Mouse (Mus musculus) urinary bladder, postnatal 36 days (tissue): Measurements from ENCODE around the gene Dip2b.

Source experiments
- DNase-seq, 2 experiments: peaks; one replicate each; pipeline ENCODE4 v3.0.0; 2022; ENCODE audit warnings: low spot score in 2 of 2, mixed read lengths in 1 of 2

Gene Dip2b

DNA sequence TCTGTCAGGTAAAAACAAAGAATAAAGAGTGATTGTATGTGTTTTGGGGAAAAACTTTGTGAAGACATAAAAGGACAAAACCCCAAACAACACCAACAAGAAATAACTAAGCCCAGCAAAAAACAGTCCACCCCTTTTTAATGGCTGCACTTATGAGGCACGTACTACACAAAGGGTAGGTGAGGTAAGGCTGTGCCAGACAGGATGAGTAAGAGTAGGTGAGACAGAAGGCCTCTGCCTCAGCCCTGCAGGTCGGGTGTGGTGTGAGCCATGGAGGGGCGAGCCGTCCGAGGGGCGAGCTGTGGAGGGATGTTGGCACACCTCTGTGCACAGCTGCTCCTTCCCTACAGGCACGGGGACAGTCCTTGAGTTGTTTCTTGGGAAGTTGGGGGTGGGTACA lies 12.5 kb downstream of the Dip2b start:
- DNase-seq = no peak

DNA sequence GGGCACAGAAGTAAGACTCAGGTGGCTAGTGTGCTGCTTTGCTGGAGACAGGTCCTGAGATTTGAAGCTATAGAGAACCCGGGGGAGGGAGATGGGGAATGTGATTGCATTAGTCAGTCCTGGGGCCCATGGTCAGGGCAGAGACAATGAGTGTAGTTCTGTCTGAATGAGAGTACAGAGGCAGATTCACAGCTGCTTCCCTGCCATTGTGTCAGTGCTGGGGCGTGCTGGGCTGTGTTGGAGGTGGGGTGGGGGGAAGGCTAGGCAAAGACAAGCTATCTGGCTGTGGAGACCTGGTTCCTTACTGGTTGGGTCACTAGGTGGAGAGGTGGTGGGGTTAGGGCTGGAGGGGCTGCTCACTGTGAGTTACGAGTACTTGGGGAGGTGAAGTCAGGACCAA lies 14.3 kb downstream of the Dip2b start:
- DNase-seq = no peak

GRCm38 (mm10) chr15:100056397-100056908 lies 18.0 kb downstream of the Dip2b start:
- peak in 1 of 2 experiments; percentile 21 for DNase-seq

DNA sequence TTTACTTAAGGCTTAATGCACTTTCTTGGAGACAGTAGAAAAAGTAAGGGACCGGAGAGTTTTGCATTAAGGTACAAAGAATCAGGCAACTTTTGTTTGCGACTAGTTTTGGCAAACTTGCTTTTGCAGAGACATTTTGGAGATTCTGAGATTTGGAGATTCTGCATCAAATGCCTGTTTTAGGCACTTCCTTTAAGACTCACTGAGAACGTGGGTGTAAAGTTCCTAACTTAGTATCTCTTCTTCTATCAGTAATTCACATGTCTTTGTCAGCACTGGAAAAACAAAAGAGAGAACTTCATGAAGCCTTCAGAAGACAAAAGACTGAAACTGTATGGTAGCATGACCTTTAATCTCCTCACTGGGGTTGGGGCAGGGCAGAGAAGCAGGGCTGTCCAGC lies 19.2 kb downstream of the Dip2b start:
- DNase-seq = no peak

DNA sequence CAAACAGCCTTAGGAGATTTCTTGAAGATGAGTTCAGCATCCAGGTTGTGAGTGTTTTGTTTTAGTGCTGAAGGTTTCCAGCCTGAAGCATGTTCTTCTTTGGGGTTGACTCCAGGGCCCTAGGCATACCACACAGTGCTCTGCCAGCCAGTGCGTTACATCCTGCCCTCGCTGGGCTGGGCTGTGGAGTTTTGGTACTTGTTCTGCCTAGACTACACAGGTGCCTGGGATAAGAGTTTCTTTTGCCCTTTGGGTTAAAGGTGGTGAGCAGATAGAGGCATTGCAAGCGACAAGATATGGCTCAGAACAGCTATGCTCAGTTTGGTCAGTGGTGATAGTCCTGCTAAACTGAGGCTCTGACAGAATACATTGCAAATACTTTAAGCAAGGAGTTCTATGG lies 19.7 kb downstream of the Dip2b start:
- DNase-seq = no peak

DNA sequence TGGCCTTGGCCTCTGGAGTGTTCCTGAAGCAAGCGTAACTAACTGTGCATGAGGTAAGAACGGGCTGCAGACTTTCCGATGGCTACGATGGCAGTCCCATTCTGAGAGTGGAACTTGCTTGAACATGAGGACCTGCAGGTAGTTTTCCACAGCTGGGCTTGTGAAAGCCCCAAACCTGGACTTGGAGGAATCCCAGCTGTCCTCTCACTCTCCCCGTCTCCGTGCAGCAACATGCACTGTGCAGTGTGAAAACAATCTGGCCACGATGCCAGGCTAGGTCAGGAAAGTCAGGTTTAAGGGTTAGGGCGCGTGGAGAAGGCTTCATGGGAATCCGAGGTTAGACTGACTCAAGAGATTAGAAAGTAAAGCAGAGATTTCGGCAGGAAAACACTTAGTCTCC lies 20.4 kb downstream of the Dip2b start:
- no peak for DNase-seq

DNA sequence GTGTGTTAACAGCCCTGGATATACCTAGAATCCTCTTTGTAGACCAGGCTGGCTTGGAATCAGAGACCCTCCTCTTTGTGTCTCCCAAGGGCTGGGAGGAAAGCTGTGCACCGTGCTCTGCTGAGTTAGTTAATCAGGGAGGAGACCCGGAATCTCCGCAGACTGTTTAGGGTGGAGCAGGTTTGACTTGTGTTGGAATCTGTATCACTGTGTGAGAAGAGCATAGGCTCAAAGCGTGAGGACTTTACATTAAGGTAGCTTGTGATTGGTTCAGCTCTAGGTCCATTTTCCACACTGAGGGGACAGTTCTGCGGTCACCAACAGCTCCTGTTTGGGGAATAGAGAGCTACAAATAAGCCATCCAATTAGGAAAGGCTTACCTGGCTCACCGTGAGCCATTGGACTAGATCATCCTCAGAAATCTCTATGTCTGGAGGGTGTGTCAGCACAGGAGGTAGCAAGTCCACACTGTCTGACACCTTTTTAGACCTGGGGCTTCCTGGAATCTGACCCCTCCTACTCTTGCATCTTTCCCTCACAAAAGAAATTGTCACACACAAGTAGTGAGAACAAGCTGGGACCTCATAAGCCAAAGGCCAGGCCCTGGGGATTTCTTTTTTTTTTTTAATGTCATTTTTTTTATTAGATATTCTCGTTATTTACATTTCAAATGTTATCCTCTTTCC lies 21.3 kb downstream of the Dip2b start:
- DNase-seq = no peak

- DNase-seq = no peak
Observed at GRCm38 (mm10) chr15:100060513-100061140, 22.2 kb downstream of the Dip2b start.

GRCm38 (mm10) chr15:100061377-100061776 lies 22.9 kb downstream of the Dip2b start:
- no peak for DNase-seq

GRCm38 (mm10) chr15:100063229-100063773 lies 24.8 kb downstream of the Dip2b start:
- no peak for DNase-seq

DNA sequence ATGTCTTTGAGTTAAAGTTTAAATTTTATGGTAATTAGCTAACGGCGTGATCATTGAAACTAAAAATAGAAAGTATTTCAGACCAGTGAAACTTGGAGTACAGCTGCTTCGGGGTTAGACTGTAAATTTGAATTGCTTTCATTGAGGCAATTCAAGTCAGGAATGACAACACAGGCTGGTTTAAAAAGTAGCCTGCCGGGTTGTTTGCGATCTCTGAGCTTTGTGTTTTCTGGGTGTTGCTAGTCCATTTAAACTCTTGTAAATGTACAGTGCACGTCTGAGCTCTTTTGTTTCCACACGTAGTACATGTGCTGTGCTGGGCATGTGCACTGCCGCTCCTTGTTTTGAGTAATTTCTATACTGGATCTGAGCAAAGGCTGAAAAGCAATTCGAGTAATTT lies 28.2 kb downstream of the Dip2b start:
- DNase-seq = no peak

DNA sequence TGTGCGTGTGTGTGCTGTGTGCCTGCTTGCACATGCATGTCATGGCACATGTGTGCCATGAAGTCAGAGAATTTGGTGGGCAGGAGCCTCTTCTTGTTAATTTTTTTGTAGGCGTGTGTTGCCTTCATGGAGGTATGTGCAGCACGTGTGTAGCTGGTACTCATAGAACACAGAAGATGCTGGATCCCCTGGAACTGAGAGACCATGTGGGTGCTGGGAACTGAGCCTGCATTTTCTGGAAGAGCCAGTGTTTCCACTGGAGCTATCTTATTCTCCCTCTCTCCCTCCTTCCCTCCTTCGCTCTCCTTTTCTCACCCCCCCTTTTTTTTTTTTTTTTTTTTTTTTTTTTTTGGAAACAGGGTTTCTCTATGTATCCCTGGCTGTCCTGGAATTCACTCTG lies 30.6 kb downstream of the Dip2b start:
- DNase-seq = no peak

DNA sequence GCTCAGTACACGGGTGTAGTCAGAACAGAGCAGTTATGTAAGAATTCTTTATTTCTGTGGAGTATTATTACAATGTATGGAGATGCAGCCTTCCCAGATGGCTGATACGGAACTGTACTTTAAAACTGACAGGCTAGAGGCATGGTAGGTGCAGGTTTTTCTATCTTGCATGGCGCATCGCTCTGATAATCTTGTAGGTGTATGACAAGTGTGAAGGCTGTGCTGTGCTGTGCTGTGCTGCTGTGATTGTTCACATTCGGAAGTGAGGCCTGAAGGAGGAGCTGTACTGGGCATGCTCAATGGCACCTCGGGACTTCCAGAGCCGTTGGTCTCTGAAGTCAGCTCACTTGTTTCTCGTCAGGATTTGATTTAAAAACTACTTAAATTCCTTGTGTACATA lies 31.6 kb downstream of the Dip2b start:
- DNase-seq = no peak

DNA sequence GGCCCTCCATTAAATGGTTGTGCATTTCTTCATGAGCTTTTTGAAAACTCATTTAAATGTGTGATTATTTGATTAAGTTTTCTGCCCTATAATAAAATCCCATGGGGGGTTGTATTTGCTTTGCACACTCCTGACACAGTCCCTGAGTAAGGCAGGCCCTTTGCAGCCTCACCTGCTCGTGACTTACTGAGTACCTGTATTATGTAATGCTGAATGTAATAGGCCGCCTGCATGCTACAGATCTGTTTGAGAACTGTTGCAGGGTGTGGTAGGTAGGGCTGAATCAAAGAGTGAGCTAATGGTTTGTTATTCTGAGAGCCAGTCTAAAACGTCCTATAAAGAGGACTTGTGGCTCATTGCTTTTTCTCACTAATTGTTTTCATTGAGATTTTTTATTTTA lies 33.4 kb downstream of the Dip2b start:
- DNase-seq = no peak

DNA sequence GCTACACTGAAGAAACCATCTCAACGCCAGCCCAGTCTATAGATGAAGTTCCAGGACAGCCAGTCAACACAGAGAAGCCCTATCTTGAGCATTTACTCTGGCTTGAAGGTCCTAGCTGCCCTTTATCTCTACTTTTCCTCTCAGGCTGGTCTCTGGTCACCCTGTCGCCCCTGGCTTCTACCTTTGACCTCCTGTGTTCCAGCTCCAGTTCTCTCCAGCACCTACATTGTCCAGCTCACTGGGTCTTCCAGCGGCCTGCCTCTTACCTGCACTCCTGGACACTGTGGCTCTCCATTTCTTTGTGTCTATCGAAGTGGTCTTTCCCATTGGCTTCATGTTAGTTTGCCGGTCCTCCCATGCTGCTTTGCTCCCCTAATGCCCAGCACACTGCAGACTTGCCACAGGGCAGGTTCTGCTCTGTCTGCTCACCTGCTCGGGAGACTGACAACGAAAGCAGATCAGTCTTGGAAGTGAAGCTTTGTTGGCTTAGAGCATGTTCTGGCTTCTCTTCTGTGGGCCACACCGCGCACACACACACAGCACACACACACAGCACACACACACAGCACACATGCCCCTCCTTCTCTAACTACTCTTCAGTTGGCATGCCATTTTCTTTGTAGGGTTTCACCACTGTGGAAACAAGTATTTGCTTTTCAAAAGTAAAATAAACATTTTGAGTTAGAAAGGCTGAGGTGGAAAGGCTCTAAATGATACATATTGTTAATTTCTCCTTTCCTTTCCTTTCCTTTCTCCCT lies 35.4 kb downstream of the Dip2b start:
- DNase-seq = no peak

DNA sequence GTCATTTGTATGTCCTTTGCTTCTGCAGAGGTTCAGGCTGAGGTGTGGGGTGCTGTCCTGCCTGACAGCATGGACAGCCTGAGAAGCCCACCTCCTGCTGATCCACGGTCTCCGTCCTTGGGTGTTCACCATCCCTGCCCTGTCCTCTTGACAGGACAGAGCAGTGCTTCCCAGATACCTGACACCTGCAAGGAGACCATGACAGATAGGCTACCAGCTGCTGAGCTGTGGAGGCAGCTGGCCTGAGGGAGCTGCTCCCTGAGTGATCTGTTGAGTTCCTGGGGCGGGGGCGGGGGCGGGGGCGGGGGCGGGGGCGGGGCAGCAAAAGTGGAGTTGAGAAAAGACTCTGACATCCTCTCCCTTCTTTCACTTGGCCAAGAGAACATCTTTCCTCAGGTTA lies 36.3 kb downstream of the Dip2b start:
- no peak for DNase-seq

GRCm38 (mm10) chr15:100076362-100076761 lies 37.9 kb downstream of the Dip2b start:
- DNase-seq = no peak

- no peak for DNase-seq
Observed at GRCm38 (mm10) chr15:100080833-100081477, 42.5 kb downstream of the Dip2b start.

DNA sequence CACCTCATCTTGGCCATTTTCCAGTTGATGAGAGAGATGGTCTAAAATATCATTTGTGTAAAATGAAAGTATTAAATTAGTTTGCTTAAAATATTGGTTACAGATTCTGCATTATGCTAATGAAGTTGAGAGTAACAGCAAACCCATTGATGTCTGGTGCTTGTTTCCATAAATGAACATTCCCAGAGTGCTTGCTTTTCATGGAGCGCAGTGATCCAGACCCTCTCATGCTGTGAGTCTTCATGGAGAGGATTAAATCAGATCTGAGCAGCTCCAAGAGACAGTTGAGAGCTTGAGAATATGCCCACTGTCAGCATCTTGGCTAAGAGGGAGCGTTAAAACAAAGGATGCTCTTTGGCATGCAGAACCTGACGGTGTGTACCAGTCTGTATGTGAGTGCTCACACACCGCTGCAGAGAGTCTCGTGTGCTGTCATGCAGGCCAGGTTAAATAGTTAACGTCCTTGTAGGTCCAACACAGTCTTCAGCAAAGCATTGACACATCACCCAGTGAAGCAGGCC lies 43.1 kb downstream of the Dip2b start:
- no peak for DNase-seq

- no peak for DNase-seq
Observed at GRCm38 (mm10) chr15:100082052-100082451, 43.6 kb downstream of the Dip2b start.

DNA sequence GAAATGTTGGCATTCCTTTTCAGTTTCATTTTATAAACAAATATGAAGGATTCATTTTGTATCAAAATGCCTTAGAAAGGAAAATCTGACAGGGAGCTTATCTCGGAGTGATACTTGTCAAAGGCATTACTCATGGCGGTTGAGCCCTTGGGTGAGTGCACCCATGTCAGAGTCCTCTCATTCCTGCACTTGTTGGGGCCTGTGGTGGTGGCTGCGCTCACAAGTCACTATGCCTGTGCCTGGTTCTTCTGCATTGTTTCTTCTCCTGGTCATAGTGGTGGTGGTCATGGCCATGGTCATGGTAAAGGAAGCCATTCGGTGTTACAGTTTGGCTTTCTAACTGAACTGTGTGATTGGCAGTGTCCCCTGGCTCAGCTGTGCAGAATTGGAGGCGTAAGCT lies 44.3 kb downstream of the Dip2b start:
- peak; percentile 50 to 52 for DNase-seq

DNA sequence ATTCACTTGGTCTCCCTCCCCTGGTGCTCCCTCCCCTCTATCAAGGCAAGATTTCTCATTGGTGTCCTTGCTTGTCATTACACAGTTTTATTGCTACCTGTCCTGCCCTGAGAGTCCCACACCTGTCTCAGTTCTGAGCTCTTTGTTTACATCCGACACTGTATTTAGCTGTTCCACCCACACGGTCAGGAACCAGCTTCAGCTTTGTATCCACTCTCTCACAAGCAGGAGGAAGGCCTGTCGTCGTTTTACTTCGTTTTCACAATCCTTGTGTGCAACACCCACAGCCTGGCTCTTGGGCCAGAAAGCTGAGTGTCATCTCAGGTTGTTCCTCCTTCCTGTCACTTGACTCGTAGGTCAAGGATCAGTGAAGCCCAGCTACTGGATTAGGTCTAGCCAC lies 45.4 kb downstream of the Dip2b start:
- DNase-seq = no peak
